ENCODE assay signal across 14 mouse cellular contexts in the genomic region with DNA sequence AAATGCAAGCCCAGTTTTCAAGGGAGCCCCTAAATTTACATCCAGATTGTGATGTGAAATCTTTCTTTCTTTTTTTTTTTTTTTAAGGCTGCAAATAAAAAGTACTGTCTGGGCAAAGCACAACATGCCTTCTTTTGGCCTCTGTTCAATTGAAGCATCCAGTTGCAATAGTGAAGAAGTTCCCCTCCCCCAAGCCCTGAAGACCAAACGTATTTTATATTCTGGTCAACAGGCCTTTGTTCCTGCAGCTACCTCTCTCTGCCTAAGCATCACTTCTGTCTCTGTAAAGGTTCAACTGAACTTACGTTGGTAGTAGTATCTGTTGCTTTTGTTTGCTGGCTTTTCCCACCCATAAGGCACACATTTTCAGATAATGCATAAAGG. TPM values are rescaled to one million over a fixed set of nuclear protein-coding genes. Genes with fewer than 3 reads are reported as not detected.
DNase-seq lines count a peak whose midpoint lies in the region; ATAC-seq lines count a peak whose summit lies in the region.
"Had no signal": no experiment of that assay in that cellular context is flagged by ENCODE, and none has a peak within 500 bp of the region (broad histone marks: within the 10 kb centered on the region; RNA-seq: fewer than 3 reads in every experiment).

No protein-coding gene starts in this region.

- H3K9me3 ChIP-seq in forebrain, embryonic 15.5 days, result no peaks in the 10 kb centered on the region
- H3K9me3 ChIP-seq in midbrain, embryonic 10.5 days (replicated peaks), result no peaks in the 10 kb centered on the region
- H3K9me3 ChIP-seq in neural tube, embryonic 15.5 days (replicated peaks), result no peaks in the 10 kb centered on the region
- H3K9me3 ChIP-seq in heart, embryonic 12.5 days (replicated peaks), result no peaks in the 10 kb centered on the region

- H3K27me3 ChIP-seq in forebrain, embryonic 15.5 days, result no peaks in the 10 kb centered on the region
- H3K27me3 ChIP-seq in midbrain, embryonic 10.5 days (ENCODE audit: low read depth, poor library complexity, severe bottlenecking), result no peaks in the 10 kb centered on the region
- H3K27me3 ChIP-seq in neural tube, embryonic 15.5 days (replicated peaks), result no peaks in the 10 kb centered on the region
- H3K27me3 ChIP-seq in heart, embryonic 12.5 days (replicated peaks), result no peaks in the 10 kb centered on the region

- DNase-seq in embryo, embryonic 10 days (ENCODE audit: low spot score), result peak; percentile 6
- no peak for DNase-seq in embryo, embryonic 9.5 days (ENCODE audit: extremely low spot score)
- DNase-seq in midbrain, embryonic 10.5 days (ENCODE audit: low spot score), result peak; percentile 16
- DNase-seq in layer of hippocampus, adult 18-20 months (ENCODE audit: low spot score in 2 of 2), result no peak
- no peak for DNase-seq in cerebellum, postnatal 25 days
- DNase-seq: adrenal gland, postnatal 25 days; gastrocnemius, postnatal 25 days; kidney, postnatal 14 days had no signal

- ATAC-seq in forebrain, embryonic 15.5 days (replicated peaks), result no peak
- ATAC-seq in neural tube, embryonic 15.5 days (ENCODE audit: low FRiP score), result no peak
- ATAC-seq in heart, embryonic 12.5 days (ENCODE audit: insufficient number of reproducible peaks, low FRiP score), result no peak
- ATAC-seq: lung, postnatal 0 days had no signal

- H3K27ac ChIP-seq in forebrain, embryonic 15.5 days (replicated peaks), result peak overlapping the region; percentile 70
- peak overlapping the region; percentile 88 for H3K27ac ChIP-seq in midbrain, embryonic 10.5 days (replicated peaks)
- peak overlapping the region; percentile 60 for H3K27ac ChIP-seq in neural tube, embryonic 15.5 days (replicated peaks)
- no peak overlapping the region for H3K27ac ChIP-seq in heart, embryonic 12.5 days (ENCODE audit: poor library complexity, severe bottlenecking)
- H3K27ac ChIP-seq: stomach, postnatal 0 days had no signal

- WGBS in forebrain, embryonic 15.5 days, result 19% methylated on average over 2 of the region's 2 CpGs
- 26% methylated on average over 2 of the region's 2 CpGs for WGBS in midbrain, embryonic 10.5 days
- WGBS in neural tube, embryonic 15.5 days, result 20% methylated on average over 2 of the region's 2 CpGs
- WGBS in heart, embryonic 12.5 days, result 48% methylated on average over 2 of the region's 2 CpGs

- peak overlapping the region; percentile 3; the same call in 1 of the 2 replicates for H3K4me2 ChIP-seq in forebrain, embryonic 15.5 days (replicated peaks)
- H3K4me2 ChIP-seq in neural tube, embryonic 15.5 days, result no peak overlapping the region
- H3K4me2 ChIP-seq in heart, embryonic 12.5 days, result no peak overlapping the region

- H3K9ac ChIP-seq in forebrain, embryonic 15.5 days (replicated peaks), result no peak overlapping the region
- H3K9ac ChIP-seq in neural tube, embryonic 15.5 days (replicated peaks), result no peak overlapping the region
- H3K9ac ChIP-seq in heart, embryonic 12.5 days, result no peak overlapping the region

- H3K36me3 ChIP-seq in forebrain, embryonic 15.5 days, result no peaks in the 10 kb centered on the region
- H3K36me3 ChIP-seq in midbrain, embryonic 10.5 days, result no peaks in the 10 kb centered on the region
- no peaks in the 10 kb centered on the region for H3K36me3 ChIP-seq in neural tube, embryonic 15.5 days
- H3K36me3 ChIP-seq in heart, embryonic 12.5 days, result no peaks in the 10 kb centered on the region

- peaks cover 15% of the 10 kb centered on the region; the same call in 1 of the 2 replicates for H3K4me1 ChIP-seq in forebrain, embryonic 15.5 days
- H3K4me1 ChIP-seq in midbrain, embryonic 10.5 days, result peaks cover 34% of the 10 kb centered on the region
- H3K4me1 ChIP-seq in neural tube, embryonic 15.5 days, result no peaks in the 10 kb centered on the region
- no peaks in the 10 kb centered on the region for H3K4me1 ChIP-seq in heart, embryonic 12.5 days (replicated peaks)

- H3K4me3 ChIP-seq in forebrain, embryonic 15.5 days, result no peak overlapping the region
- 0 out of 2 replicates have a peak overlapping the region, but pooled peaks have one; percentile 32 for H3K4me3 ChIP-seq in midbrain, embryonic 10.5 days
- no peak overlapping the region for H3K4me3 ChIP-seq in neural tube, embryonic 15.5 days (replicated peaks)
- H3K4me3 ChIP-seq in heart, embryonic 12.5 days, result no peak overlapping the region

RNA-seq across cellular contexts. Expression of gene Slc25a43, which starts 20.5 kb away (rescaled TPM):
- polyA plus RNA-seq in forebrain, embryonic 15.5 days (2015; fragmentation: Nextera tagmentation; extraction: Ambion mirVana), result 0.60 and 0.70 TPM in 2 replicates
- 0.99 and 1.6 TPM in 2 replicates for polyA plus RNA-seq in midbrain, embryonic 10.5 days (2016; fragmentation: Nextera tagmentation; extraction: Ambion mirVana)
- polyA plus RNA-seq in neural tube, embryonic 15.5 days (2015; fragmentation: Nextera tagmentation; extraction: Ambion mirVana), result 1.5 and 2.2 TPM in 2 replicates
- under 1 TPM in 1 of 2 experiments, not detected in 1; 0.47 TPM for total RNA-seq in layer of hippocampus, adult 18-20 months (2021)
- 2.5 and 3.1 TPM in 2 replicates for polyA plus RNA-seq in heart, embryonic 12.5 days (2016; fragmentation: Nextera tagmentation; extraction: Ambion mirVana)
- total RNA-seq: common myeloid progenitor, adult 5-6 weeks had no signal

RNA-seq across cellular contexts. Expression of gene Slc25a5, which starts 31.5 kb away (rescaled TPM):
- 483 and 523 TPM in 2 replicates for polyA plus RNA-seq in forebrain, embryonic 15.5 days (2015; fragmentation: Nextera tagmentation; extraction: Ambion mirVana)
- 854 and 880 TPM in 2 replicates for polyA plus RNA-seq in midbrain, embryonic 10.5 days (2016; fragmentation: Nextera tagmentation; extraction: Ambion mirVana)
- 530 and 612 TPM in 2 replicates for polyA plus RNA-seq in neural tube, embryonic 15.5 days (2015; fragmentation: Nextera tagmentation; extraction: Ambion mirVana)
- 100 to 1,000 TPM; 320 to 325 TPM for total RNA-seq in layer of hippocampus, adult 18-20 months (2021)
- 989 and 1,024 TPM in 2 replicates for polyA plus RNA-seq in heart, embryonic 12.5 days (2016; fragmentation: Nextera tagmentation; extraction: Ambion mirVana)

Comparison
In these comparisons a context has a peak if more than half of its experiments do, and no peak if none do; other contexts are left out.
1. DNase-seq: peak in embryo, embryonic 10 days (single experiment) and midbrain, embryonic 10.5 days (single experiment); none in embryo, embryonic 9.5 days (single experiment), layer of hippocampus, adult 18-20 months (0 of 2) and cerebellum, postnatal 25 days (0 of 2).